Mouse (Mus musculus) B cell, adult (primary cell): Measurements from ENCODE around the gene Espnl. TPM values are rescaled to one million over a fixed set of nuclear protein-coding genes. Genes with fewer than 3 reads are reported as not detected.

Experiments
- total RNA-seq: library from RNA; stranded (reverse); gene quantifications from 4 replicates; pipeline ENCODE4 v1.2.4, GENCODE M21; 2023; ENCODE audit not compliant: inconsistent age

Gene Espnl
- 0.19 TPM in 1 of 4 replicates, not detected in the others for total RNA-seq

DNA sequence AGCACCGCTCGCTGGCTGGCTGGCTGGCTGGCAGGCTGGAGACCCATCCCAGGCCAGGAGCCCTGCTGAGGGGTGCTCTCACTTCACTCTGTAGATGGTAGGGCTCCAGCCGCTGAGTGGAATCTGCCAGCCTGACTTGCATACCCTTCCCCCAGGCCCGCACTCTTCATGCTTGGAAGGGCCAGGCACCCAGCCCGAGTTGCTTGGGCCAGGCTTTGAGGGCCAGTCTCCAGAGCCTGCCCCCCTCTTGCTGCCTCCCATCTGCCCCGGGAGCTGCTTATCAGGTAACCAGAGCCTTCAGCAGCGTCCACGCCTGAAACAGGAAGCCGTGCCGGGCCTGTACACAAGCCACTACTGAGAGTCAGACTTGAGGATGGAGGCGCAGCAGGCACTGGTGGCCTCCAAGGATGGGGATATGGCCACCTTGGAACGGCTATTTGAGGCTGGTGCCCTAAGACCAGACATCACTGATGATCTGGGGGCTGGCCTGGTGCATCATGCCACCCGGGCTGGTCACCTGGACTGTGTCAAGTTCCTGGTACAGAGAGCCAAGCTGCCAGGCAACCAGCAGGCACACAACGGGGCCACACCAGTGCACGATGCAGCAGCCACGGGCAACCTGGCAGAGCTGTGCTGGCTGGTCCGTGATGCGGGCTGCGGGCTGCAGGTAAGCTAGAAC, at the start of gene Espnl:
Espnl (plus strand) TSS at position 316 of the 679 bp plus-strand sequence.

DNA sequence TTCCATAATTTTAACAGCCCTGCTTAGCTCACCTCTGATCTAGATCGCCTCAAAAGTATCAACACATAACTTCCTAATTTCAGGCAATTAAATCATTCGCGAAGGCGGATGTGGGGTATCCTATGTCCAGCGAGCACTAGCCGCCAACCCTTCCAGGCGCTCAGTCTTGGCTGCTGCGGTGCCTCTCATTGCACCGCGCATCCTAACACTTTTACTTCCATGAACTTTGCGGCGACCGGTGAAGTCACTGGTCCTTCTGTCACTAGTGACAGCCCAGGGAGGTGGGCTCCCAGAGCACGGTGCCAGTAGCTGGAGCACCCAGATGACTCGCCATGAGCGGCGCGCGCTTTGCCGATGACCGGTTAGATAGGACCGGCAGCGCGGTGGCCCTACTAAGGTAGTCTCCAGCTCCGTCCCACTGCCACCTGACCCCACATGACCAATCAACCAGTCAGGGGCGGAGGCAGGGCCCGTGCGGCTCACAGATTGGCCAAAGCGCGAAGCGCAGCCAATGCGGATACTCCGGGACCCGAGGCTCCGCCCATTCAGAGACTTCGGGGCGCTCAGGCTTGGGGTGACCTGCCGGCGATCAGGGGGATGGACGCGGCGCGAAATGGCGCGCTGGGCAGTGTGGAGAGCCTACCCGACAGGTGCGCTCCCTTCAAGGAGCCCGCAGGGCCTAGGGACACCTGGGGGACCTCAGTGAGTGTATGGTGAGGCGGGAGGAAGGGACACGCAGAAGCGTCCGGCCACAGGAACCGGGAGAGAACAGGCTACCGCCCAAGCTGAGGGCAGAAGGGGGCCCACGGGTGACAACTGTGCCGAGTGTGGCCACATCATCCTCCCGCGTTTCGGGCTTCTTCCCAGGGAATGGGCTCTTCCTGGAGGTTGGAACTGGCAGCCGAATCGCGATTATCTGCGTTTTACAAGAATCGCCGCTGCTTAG, 23.8 kb upstream of the Espnl start, which contains the start of gene Scly:
Scly (plus strand) TSS at position 540 of the 946 bp plus-strand sequence.

DNA sequence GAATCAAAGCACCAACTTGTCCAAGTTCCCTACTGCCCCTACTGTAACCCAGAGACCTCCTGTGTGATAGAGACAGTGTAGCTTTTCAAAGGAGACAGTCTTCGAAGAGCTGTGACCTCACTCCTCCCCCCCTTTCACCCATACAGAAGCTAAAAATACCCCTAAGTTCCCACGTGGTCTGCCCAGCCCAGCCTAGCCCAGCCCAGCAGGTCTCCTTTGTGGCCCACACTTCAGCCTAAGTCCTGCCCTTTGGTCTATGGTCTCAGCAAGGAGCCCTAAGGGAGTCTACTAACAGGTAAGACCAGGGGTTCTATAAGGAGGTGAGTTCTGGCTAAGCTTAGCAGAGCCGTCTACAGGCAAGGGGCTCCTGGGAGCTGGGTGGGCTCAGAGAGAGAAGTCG, 29.0 kb downstream of the Espnl start, which contains the start of gene Klhl30:
Klhl30 (plus strand) TSS at position 176 of the 400 bp plus-strand sequence.

DNA sequence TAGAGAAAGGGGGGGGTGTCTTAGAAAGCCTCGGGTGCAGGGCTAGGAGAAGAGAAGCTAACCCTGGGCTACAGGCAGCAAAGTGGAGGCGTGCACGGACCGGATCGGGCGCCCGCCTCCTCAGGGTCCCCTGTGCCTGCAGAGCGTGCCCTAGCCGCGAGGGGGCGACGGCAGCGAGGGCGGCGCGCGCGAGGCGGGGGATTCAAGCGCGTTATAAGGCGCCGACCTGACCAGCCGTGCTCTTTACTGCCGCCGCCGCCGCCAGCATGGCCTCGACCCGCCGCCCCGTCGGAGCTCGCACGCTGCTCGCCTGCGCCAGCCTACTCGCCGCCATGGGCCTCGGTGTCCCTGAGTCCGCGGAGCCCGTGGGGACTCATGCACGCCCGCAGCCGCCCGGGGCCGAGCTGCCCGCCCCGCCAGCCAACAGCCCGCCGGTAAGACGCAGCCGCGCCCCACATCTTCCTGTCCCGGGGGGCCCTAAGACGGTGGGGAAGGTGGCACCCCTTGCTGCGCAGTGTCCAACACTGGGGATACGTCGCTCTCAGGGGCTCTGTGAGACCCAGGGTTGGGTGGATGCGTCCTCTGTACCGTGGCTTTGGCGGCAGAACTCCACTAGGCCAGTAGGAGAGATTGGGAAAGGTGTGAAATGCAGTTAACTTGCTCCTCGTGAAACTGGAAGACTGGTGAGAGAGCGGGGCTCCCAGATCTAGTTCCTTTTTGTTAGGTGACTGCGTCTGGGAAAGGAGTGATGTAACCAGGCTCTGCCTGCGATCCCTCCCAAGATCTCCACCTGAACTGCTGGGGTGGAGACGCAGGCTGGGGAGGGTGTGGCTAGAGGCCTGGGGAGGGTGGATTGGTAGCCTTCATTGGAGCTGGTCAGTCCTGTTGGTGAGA, 44.6 kb downstream of the Espnl start, which contains the start of gene Erfe:
Erfe (plus strand) TSS at position 216 of the 894 bp plus-strand sequence.

Other genes with a start within 250 kb of the Espnl start
- gene Rbm44, start 177.0 kb upstream of the Espnl start, total RNA-seq = 0.61 to 1.00 TPM (median 0.83 TPM) in 4 replicates
- 0.22 to 0.60 TPM in 2 of 4 replicates, not detected in the others for gene Ramp1, start 142.3 kb upstream of the Espnl start, total RNA-seq
- 49.8 to 62.2 TPM (median 57.1 TPM) in 4 replicates for gene Ube2f, start 71.8 kb upstream of the Espnl start, total RNA-seq
- gene Scly, start 23.7 kb upstream of the Espnl start, total RNA-seq = 24.4 to 31.8 TPM (median 31.3 TPM) in 4 replicates
- not detected in 4 replicates for gene Klhl30, start 28.9 kb downstream of the Espnl start, total RNA-seq
- not detected in 4 replicates for gene Erfe, start 44.4 kb downstream of the Espnl start, total RNA-seq
- 110 to 118 TPM (median 114 TPM) in 4 replicates for gene Ilkap, start 76.7 kb downstream of the Espnl start, total RNA-seq
- 32.1 to 42.0 TPM (median 36.4 TPM) in 4 replicates for gene Hes6, start 92.0 kb downstream of the Espnl start, total RNA-seq
- gene Per2, start 137.2 kb downstream of the Espnl start, total RNA-seq = 16.8 to 33.2 TPM (median 23.9 TPM) in 4 replicates
- gene Traf3ip1, start 172.6 kb downstream of the Espnl start, total RNA-seq = 7.1 to 9.6 TPM (median 8.4 TPM) in 4 replicates
- gene Asb1, start 218.5 kb downstream of the Espnl start, total RNA-seq = 11.6 to 16.5 TPM (median 15.1 TPM) in 4 replicates